Mouse (Mus musculus) thymus, adult 18-20 months (tissue): ENCODE measurements around the gene Gabarap.

Experiments
- DNase-seq, 2 experiments: peaks; one replicate each; pipeline ENCODE4 v3.0.0; 2022; ENCODE audit warnings: mixed read lengths in 2 of 2

Gene Gabarap

DNA sequence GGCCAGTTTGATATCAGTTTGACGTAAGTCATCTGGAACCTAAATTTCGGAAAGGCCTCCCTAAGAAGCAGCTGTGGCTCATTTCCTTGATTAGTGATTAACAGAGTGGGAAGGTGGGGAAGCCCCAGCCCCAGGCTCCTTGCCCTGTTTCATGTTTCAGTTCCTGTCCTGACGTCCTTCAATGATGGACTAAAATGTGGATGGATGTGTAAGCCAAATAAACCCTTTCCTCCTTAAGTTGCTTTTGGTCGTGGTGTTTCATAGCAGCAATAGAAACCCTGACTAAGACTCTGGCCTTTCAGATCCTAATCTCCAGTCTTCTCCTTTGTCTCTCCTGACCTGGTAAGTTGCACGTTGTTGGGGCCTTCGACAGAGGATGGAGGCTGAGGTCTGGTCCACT, 20.7 kb upstream of the Gabarap start:
- no peak for DNase-seq

DNA sequence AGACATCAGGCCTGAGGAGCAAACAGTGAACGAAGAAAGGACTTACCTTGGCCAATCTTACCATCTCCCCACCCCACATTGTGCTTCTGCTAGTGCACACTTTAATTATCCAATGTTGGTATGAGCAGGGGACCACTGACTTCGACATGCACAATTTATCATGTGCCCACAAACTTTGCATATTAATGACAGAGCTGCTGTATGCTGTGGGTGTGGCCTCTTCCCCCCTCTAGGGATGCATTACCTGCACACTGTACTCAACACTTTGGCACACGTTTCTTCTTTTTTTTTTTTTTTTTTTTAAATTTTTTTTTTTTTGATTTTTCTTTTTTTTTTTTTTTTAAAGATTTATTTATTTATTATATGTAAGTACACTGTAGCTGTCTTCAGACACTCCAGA, 20.2 kb upstream of the Gabarap start:
- no peak for DNase-seq

DNA sequence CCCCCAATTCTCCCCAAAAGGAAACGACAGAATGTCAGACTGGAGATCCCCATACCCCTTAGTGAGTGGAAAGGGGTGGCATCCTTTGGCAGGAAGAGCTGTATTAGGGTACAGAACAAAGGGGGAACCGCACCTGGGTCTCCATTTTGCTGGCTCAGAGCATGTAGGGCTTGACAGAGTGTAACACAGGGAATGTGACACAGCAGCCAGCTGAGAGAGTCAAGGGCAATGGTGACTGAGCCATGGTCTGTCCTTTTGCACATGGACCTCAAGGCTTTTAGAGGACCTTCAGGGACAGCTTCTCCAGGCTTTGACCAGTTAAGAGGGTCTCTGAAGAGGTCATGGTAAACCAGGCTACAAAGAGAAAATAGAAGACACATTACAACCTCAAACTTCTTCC, 16.0 kb upstream of the Gabarap start:
- DNase-seq, result no peak

- no peak for DNase-seq
Observed at GRCm38 (mm10) chr11:69976271-69976670, 14.7 kb upstream of the Gabarap start.

DNA sequence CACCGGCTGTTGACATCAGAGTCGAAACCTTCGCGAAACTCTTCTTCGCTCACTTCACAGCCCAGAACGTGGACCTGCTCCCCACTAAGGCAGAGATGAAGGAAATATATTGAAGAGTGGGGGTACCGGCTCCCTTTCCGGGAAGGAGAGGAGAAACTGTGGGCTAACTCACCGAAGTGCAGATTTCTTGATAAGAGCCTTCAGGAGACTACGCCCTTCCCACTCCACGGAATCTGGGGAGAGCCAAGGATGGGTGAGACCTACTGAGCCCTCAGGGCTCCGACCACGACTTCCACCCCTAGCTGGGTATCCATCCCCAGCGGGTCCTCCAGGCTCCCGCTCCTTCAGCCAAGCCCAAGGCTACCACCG, 11.1 kb upstream of the Gabarap start:
- DNase-seq, result no peak

DNA sequence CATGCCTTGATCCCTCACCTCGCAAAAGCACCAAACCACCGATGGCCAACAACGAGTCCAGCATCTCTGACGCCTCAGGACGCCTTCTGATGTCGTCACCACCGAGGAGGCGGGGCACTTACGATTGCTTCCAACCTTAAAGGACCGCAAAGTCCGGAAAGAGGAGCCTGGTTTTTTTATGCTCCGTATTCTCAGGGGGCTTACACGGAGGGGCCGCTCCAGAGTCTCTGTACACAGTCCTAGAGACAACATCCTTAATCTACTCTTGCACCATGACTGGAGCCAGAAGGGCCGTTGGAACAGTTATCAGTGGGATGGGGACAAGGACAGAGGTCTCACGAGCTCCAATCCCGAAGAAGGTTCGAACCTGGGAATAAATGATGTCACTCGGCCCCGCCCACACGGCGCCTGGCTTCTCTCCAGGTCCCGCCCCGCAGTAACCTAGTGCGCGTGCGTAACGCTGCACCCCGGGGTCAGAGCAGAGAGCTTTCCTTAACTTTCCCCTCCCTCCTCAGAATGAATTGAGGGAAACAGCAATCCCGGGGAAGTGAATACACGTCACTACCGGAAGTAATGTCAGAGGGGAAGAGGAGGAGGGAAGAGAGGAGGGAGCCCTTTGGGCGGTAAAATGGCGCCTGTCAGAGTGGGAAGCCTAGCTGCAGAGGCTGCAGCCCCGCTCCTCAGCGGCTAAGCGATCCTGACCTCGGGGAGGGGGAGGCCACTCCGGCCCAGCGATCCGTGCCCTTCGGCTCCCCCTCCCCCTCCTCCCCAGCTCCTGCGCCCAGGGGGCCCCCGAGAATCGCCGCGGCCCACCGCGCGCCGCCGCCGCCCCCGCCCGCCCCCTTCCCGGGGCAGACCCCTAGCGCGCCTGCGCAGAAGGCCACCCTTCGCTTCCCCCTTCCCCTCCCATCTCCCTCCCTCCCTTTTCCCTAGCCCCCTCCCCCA, 10.5 kb upstream of the Gabarap start:
- DNase-seq, result peak; percentile 83 to 90

DNA sequence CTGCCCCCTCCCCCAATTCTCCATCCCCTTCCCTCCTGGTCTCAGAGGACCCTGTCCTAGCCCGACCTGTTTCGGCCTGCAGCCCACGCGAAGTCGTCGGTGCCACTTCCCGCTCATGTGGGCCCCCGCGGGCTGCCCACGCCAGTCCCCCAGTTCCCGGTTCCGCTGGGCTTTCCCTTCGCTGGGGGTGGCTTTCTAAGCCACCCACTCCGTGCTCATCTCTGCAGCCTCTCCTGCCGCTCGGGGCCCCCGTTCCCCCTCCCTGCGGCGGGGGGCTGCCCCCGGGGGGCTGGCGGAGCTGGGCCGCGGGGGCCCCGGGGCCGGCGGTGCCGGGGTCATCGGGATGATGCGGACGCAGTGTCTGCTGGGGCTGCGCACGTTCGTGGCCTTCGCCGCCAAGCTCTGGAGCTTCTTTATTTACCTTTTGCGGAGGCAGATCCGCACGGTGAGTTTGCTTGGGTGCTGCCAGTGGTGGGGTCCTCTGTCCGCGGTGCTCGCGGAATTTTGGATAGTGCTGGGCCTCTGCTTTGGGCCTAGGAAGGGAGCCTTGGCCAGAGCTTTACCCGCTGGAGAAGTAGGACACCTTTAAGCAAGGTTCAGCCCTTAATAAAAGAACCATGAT, 9.7 kb upstream of the Gabarap start, which contains the start of gene Ctdnep1:
Gene Ctdnep1 (plus strand): TSS at position 16 of the 622 bp plus-strand sequence.
- no peak for DNase-seq

DNA sequence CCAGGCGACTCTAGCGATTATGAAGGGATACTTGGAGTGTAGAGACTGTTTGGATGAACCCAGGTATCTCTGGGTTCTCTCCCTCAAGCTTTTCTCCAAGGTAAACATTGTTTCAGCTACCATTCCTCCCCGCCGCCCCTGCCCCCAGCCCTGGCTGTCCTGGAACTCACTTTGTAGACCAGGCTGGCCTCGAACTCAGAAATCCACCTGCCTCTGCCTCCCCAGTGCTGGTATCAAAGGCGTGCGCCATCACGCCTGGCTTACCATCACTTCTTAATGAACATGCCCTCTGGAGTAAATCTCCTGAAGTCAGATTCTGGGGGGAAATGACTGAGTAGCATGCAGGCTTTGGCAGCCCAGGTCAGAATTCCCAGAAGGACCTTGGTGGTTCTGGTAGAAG, 8.7 kb upstream of the Gabarap start, which contains the start of gene Elp5:
Gene Elp5 (minus strand): TSS at position 293 of the 400 bp plus-strand sequence.
- DNase-seq, result no peak

DNA sequence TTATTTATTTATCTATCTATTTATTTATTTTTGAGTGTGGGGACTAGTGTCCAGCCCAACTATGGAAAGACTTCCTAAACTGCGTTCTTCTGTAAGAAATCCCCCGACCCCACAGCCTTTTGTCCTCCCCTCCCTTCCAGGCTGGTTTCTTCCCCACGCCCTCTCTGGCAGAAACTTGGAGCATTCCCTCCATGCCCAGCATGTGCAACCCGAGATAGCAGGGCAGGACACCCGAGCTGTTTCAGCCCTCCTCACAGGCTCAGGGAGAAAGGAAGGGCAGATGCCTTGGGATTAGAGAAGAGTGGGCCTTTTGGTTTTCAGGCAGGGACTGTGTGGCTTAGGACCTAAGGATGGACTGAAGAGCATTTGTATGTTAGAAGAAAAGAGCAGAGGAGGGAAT, 8.1 kb upstream of the Gabarap start:
- no peak for DNase-seq

DNA sequence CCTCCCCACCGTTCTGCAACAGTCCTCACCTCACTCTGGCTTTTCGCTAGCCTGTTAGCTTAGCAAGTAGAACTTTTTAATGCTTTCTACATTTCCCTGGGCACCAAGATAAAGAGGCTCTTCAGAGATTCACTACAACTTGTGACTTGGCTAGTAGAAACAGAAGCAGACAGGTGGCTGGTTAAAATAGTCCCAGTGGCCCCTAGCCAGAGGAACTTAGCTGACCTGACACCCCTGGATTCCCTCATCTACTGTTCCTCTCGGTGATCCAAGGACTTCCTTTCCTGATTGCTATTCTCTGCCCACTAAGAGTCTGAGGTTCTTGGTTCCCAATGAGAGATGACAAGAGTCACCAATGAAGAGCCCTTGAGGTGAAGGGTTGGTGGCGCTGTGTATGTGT, 7.6 kb upstream of the Gabarap start:
- DNase-seq, result no peak

- no peak for DNase-seq
Observed at GRCm38 (mm10) chr11:69984431-69984830, 6.5 kb upstream of the Gabarap start.

GRCm38 (mm10) chr11:69989949-69990348, 994 bp upstream of the Gabarap start:
- DNase-seq, result peak in 1 of 2 experiments; percentile 9

DNA sequence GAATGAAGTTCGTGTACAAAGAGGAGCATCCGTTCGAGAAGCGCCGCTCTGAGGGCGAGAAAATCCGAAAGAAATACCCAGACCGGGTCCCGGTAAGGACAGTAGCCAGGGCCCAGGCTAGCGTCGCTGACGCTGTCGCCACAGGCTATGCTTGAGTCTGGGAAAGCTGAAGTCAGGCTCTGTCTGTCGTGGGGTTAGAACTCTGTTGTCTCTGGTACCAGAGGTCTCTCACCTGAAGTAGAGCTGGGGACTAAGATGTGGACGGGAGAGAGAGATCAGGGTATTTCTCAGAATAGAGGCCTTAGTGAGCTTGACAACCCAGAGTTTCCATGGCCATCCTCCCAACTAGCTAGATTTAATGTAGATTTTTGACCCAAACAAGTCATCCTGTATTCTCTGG, 768 bp downstream of the Gabarap start:
- no peak for DNase-seq

DNA sequence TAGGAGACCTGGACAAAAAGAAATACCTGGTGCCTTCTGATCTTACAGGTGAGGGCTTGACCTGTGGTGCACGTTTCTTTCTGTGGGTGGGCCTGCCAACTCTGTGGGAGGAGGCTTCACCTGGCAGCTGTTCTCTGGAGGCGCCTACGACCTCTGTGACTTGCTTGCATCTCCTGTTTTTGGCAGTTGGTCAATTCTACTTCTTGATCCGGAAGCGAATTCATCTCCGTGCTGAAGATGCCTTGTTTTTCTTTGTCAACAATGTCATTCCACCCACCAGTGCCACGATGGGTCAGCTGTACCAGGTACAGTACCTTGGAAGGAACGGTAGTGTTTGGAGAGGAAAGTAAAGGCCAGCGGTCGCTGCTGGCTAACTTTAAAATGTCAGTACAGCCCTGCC, 1.5 kb downstream of the Gabarap start:
- DNase-seq, result peak in 1 of 2 experiments; percentile 18

DNA sequence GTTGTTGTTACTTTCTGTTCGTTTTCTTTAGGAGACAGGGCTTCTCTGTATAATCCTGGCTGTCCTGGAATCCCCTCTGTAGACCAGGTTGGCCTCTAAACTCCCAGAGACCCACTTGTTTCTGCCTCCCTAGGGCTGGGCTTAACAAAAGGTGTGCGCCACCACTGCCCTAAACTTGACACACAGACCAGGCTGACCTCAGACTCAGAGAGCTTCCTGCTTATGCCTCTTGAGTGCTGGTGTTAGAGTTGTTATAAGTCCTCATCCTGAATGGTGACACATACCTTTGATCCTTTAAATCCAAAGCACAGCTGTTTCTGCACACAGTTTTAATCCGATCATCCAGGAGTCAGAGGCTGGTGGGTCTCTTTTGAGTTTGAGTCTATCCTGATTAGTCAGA, 2.0 kb downstream of the Gabarap start:
- DNase-seq, result no peak

DNA sequence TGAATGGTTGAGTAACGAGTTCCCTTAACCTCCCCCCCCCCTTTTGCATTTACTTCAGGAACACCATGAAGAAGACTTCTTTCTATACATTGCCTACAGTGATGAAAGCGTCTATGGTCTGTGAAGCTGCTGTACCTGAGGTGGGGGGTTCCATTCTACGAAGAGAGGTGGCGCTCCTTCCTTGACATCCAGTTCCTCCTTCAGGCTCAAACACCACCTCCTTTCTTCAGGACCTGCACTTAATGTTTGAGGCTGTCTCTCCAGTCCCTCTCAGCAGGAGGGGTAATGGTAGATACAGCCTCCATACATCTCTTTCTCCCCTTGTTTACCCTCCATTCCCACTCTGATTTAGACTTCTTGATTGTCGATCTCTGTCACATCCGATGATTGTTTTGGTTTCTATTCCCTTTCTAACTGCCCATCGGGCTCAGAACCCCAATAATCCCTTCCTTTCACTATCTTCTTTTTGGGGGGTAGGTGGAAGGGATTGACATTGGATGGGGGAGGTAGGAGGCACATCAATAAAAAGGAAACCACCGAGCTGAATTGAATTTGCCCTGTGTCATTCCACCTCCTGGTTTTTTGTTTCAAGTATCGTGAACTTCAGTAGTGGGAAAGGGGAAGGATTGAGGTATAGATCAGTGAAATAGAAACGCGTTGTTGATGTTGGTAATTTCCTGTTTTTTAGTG, 3.6 kb downstream of the Gabarap start:
- DNase-seq, result peak in 1 of 2 experiments; percentile 19

GRCm38 (mm10) chr11:69995391-69995960, 4.5 kb downstream of the Gabarap start, which contains the start of gene Phf23:
Gene Phf23 (plus strand): TSS chr11:69995777.
- peak; percentile 98 to 99 for DNase-seq

DNA sequence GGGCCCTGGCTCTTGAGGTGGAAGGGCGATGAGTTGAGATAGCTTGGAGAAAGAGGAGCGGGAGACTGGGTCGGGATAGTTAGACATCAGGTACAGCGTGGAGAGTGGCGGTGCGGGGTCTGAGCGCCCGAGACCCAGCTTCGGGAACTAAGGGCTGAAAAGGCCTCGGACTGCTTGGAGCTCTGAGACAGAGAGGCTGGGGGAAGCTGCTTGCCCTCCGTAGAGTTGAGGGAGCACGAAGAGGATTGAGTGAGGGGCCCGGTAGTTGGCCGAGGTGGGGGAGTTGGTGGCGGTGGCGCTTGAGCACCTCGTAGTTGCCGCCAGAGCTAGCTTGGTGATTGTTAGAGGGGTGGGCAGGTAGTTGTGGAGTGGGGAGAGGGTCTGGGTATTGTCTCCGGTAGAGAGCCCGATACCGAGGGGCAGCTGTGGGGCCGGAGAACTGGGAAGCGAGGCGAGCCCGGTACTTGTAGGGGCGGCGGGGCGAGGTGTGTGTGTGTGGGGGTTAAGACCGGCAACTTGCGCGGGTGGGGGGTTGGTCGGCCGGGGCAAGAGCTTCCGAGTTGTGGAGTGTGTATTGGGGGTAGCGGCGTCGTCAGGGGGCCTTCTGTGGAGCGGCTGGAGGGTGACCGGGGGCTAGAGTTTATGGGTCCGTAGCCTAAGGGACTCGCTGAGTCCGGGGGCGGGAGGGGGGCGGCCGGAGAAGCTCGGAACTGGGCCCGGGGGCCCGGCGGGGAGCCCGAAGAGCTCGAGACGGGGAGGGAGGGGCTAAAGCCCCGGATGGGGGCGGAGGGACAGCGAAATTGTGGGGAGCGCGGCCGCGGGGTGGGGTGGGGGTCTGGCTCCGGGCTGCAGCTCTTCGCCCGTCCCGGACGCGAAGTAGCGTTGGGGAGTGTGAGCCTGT, 5.5 kb downstream of the Gabarap start:
- DNase-seq, result peak; percentile 54 to 64

DNA sequence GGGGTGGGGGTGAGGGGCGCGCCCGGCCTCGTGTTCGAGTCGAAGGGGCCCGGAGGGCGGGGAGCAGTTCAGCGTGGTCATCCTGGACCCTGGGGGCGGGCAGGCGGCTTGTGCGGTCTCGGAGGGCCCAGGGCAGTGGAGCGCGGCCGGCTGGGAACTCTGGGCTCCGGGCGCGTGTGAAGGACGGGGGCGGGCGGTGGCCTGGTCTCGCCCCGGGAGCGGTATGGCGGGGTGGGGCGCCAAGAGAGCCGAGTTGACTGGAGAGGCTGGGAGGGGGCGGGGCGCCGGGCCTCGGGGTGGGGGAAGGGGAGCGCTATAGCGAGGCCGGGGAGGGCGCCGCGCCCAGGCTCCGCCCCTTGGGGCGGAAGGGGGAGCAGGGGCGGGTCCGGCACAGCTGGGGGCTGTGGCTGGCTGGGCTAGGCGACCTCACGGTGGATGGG, 6.1 kb downstream of the Gabarap start:
- peak; percentile 82 to 87 for DNase-seq

- DNase-seq, result peak in 1 of 2 experiments; percentile 39
Observed at GRCm38 (mm10) chr11:69998567-69999491, 7.9 kb downstream of the Gabarap start.

DNA sequence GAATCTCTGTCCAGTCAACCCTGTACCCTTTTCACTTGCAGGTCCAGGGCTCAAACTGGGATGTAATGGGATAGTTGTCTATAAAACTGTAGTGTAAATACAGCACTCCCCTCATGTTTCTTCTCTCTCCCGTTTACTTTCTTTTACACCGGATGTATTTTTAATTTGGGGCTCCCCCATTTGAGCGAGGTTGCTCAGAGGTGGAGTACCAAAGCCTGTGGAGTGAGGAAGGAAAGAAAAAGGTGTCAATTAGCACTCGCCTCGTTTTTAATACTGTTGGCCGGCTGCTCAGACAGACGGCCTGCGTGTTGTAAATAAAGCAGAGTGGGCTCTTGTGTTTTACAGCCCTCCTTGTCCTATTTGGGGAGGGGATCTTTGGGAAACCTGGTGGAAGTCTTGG, 8.7 kb downstream of the Gabarap start:
- DNase-seq, result no peak
